Mouse (Mus musculus) liver, embryonic 12.5 days (tissue): Measurements from ENCODE around the gene Sh3bgrl2. TPM values are rescaled to one million over a fixed set of nuclear protein-coding genes. Genes with fewer than 3 reads are reported as not detected.
A peak's percentile ranks its signal among the peaks of the same experiment; 100 is the strongest.

Experiments
- ATAC-seq: fragments of 200-750 bp; cut with Nextera tagmentation; 2 replicates; pipeline ENCODE4 v1.8.0; 2017; ENCODE audit warnings: moderate number of reproducible peaks, mild to moderate bottlenecking, moderate library complexity
- H3K27ac ChIP-seq: fragments of 300-500 bp; sonication (generic); 2 replicates; pipeline ENCODE4 v1.5.1; 2016; ENCODE audit warnings: mild to moderate bottlenecking
- H3K27me3 ChIP-seq: fragments of 300-500 bp; sonication (generic); replicated peaks from 2 replicates; pipeline ENCODE4 v1.6.1; 2016; ENCODE audit warnings: mild to moderate bottlenecking, moderate library complexity
- H3K36me3 ChIP-seq: fragments of 300-500 bp; sonication (generic); 2 replicates; pipeline ENCODE4 v1.6.1; 2016; ENCODE audit warnings: mild to moderate bottlenecking, moderate library complexity
- H3K4me1 ChIP-seq: fragments of 300-500 bp; sonication (generic); 2 replicates; pipeline ENCODE4 v1.6.1; 2016
- H3K4me2 ChIP-seq: fragments of 300-500 bp; sonication (generic); 2 replicates; pipeline ENCODE4 v1.6.1; 2016; ENCODE audit warnings: mild to moderate bottlenecking, moderate library complexity
- H3K4me3 ChIP-seq: fragments of 300-500 bp; sonication (generic); 2 replicates; pipeline ENCODE4 v1.5.1; 2016; ENCODE audit warnings: mild to moderate bottlenecking, moderate library complexity
- H3K9ac ChIP-seq: fragments of 300-500 bp; sonication (generic); 2 replicates; pipeline ENCODE4 v1.6.1; 2016; ENCODE audit warnings: mild to moderate bottlenecking, moderate library complexity
- H3K9me3 ChIP-seq: fragments of 300-500 bp; sonication (generic); replicated peaks from 2 replicates; pipeline ENCODE4 v1.6.1; 2016; ENCODE audit warnings: mild to moderate bottlenecking, moderate library complexity
- WGBS: fragments of 180-500 bp; shearing (Covaris S2); methylation state at CpG from one replicate; pipeline ENCODE4 v1.1.7; 2016; ENCODE audit not compliant: insufficient replicate concordance; 5-methylcytosine and 5-hydroxymethylcytosine counted together
- polyA plus RNA-seq: library from polyadenylated mRNA; unstranded; fragments of >200 nt; fragmentation: Nextera tagmentation; extraction: Ambion mirVana; gene quantifications from 2 replicates; pipeline ENCODE4 v1.2.1, GENCODE M21; 2016

The Sh3bgrl2 gene
- polyA plus RNA-seq, 1 experiment from 2014 or later, result 9.7 TPM

DNA sequence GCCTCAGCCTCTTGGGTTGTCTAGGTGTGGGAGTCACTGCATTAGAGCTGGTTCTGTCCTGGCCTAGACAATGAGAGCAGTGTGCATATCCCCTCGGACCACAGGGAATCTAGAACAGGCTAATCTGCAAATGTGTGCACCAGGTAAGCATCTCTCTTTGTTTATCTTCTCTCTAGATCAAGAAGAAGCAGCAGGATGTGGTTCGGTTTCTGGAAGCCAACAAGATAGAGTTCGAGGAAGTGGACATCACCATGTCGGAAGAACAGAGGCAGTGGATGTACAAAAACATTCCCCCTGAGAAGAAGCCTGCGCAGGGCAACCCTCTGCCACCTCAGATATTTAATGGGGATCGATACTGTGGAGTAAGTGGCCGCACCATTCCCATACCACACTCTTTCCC, 29.1 kb downstream of the Sh3bgrl2 start:
- 0 out of 2 replicates have a peak, but pooled peaks have one; percentile 21 for ATAC-seq
- Histone ChIP-seq H3K4me2 (no peak overlapping the region), H3K9me3 (no peaks in the 10 kb centered on the region), H3K27ac (no peak overlapping the region), H3K9ac (no peak overlapping the region), H3K4me3 (no peak overlapping the region), H3K27me3 (no peaks in the 10 kb centered on the region), H3K36me3 (no peaks in the 10 kb centered on the region), H3K4me1 (peaks cover 7% of the 10 kb centered on the region)
- 70% methylated on average over 7 of the region's 7 CpGs for WGBS

DNA sequence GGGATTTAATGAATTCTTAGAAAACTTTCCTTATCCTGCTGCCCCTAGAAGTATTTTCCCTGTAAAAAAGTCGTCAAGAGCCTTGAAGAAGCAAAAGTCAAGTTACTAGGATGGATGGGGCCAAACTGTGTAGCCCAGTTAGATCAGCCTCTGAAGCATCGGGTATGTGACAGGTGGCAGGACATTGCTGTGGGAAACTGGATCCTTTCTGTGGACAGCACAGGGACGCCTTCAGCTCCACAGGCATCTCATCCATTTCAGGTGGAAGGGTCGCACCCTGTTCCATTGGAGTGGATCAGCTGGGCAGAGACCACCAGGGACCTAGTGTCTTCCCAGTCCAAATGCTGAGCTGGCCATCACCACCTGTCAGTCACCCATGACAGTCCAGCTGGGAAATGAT, 30.9 kb downstream of the Sh3bgrl2 start:
- no peak overlapping the region for H3K4me3 ChIP-seq
- WGBS, result 59% methylated on average over 4 of the region's 4 CpGs
- no peak for ATAC-seq
- no peak overlapping the region for H3K4me2 ChIP-seq
- no peaks in the 10 kb centered on the region for H3K9me3 ChIP-seq
- no peak overlapping the region for H3K9ac ChIP-seq
- no peak overlapping the region for H3K27ac ChIP-seq
- no peaks in the 10 kb centered on the region for H3K4me1 ChIP-seq
- H3K27me3 ChIP-seq, result no peaks in the 10 kb centered on the region
- no peaks in the 10 kb centered on the region for H3K36me3 ChIP-seq

DNA sequence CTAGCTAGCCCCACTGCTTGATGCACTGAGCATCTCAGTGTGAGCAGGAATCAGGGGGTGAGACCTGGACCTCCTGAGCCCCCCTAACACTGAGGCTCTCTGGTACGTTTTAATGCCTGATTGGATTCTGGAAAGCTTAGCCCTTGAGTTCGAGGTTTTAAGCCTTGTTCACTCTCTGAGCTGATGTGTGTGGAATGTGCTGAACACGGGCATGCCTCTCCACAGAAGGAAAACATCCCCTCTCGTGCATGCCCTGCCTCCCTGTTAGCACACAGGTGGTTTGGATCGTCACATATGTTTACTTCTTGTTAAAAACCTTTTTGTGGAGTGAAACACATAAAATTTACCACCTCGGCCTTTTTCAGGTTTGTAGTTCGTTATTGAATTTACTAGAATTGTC, 34.6 kb downstream of the Sh3bgrl2 start:
- Histone ChIP-seq H3K4me3 (no peak overlapping the region), H3K27ac (no peak overlapping the region), H3K4me2 (no peak overlapping the region), H3K27me3 (no peaks in the 10 kb centered on the region), H3K9me3 (no peaks in the 10 kb centered on the region), H3K4me1 (no peaks in the 10 kb centered on the region), H3K9ac (no peak overlapping the region), H3K36me3 (no peaks in the 10 kb centered on the region)
- 51% methylated on average over 7 of the region's 7 CpGs for WGBS
- ATAC-seq, result no peak

- ATAC-seq, result no peak
- Histone ChIP-seq H3K36me3 (no peaks in the 10 kb centered on the region), H3K27ac (no peak overlapping the region), H3K27me3 (no peaks in the 10 kb centered on the region), H3K4me1 (no peaks in the 10 kb centered on the region), H3K9me3 (no peaks in the 10 kb centered on the region), H3K9ac (no peak overlapping the region), H3K4me3 (no peak overlapping the region), H3K4me2 (no peak overlapping the region)
- 78% methylated on average over 17 of the region's 17 CpGs for WGBS
Observed at GRCm38 (mm10) chr9:83586316-83587050, 38.4 kb downstream of the Sh3bgrl2 start.

DNA sequence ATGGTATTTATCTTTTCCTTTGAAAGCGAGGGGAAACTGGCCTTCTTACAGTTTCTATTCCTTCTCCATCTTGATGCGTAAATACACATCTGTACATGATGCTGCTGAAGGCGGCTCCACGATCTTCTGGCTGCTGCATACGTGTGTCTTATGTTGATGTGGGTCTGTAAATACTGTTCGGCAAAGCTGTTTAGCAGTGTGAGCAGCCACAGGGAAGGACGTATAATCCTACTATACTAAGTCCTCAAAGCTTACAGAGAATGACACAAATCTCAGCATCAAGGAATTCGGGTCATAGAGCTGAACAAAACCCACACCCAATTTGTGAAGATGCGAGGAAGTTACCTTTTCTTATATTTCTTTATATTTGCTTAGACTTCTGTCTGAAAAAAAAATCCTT, 39.0 kb downstream of the Sh3bgrl2 start:
- Histone ChIP-seq H3K9ac (no peak overlapping the region), H3K9me3 (no peaks in the 10 kb centered on the region), H3K27ac (no peak overlapping the region), H3K4me1 (no peaks in the 10 kb centered on the region), H3K27me3 (no peaks in the 10 kb centered on the region), H3K36me3 (no peaks in the 10 kb centered on the region), H3K4me2 (no peak overlapping the region), H3K4me3 (no peak overlapping the region)
- 73% methylated on average over 9 of the region's 9 CpGs for WGBS
- no peak for ATAC-seq

GRCm38 (mm10) chr9:83589063-83589462, 40.9 kb downstream of the Sh3bgrl2 start:
- no peak overlapping the region for H3K9ac ChIP-seq
- H3K36me3 ChIP-seq, result no peaks in the 10 kb centered on the region
- H3K4me3 ChIP-seq, result no peak overlapping the region
- no peak overlapping the region for H3K27ac ChIP-seq
- no peak overlapping the region for H3K4me2 ChIP-seq
- no peaks in the 10 kb centered on the region for H3K27me3 ChIP-seq
- ATAC-seq, result no peak
- H3K9me3 ChIP-seq, result no peaks in the 10 kb centered on the region
- H3K4me1 ChIP-seq, result no peaks in the 10 kb centered on the region
- WGBS, result 70% methylated on average over 2 of the region's 2 CpGs

- Histone ChIP-seq H3K27ac (no peak overlapping the region), H3K4me3 (no peak overlapping the region), H3K9ac (no peak overlapping the region), H3K9me3 (no peaks in the 10 kb centered on the region), H3K27me3 (no peaks in the 10 kb centered on the region), H3K4me2 (no peak overlapping the region), H3K4me1 (no peaks in the 10 kb centered on the region), H3K36me3 (no peaks in the 10 kb centered on the region)
- 66% methylated on average over 14 of the region's 14 CpGs for WGBS
- no peak for ATAC-seq
Observed at GRCm38 (mm10) chr9:83589680-83590467, 41.7 kb downstream of the Sh3bgrl2 start.

GRCm38 (mm10) chr9:83591848-83592456, 43.8 kb downstream of the Sh3bgrl2 start:
- Histone ChIP-seq H3K4me1 (no peaks in the 10 kb centered on the region), H3K9ac (no peak overlapping the region), H3K4me3 (no peak overlapping the region), H3K36me3 (no peaks in the 10 kb centered on the region), H3K9me3 (no peaks in the 10 kb centered on the region), H3K27me3 (no peaks in the 10 kb centered on the region), H3K27ac (no peak overlapping the region), H3K4me2 (no peak overlapping the region)
- 72% methylated on average over 10 of the region's 10 CpGs for WGBS
- ATAC-seq, result no peak

DNA sequence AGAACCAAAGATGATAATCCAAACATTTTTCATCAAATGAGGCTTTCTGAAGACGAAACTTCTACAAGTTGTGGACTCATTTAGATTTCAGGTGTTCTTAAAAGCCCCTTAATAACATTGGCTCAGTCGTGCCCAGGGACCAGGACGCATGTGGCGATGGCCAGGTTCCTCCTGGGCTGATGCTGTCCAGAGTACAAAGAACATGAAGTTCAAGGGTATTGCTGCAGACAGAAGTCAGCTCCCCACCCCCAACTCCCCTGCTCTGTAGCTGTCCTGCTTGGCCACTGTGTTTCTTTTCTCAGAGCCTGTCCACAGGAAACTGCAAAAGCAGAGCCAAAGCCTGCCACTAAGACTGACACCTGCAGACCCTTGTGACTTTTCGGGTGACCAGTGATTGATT, 45.7 kb downstream of the Sh3bgrl2 start:
- H3K27me3 ChIP-seq, result no peaks in the 10 kb centered on the region
- H3K4me3 ChIP-seq, result no peak overlapping the region
- H3K4me2 ChIP-seq, result no peak overlapping the region
- no peak overlapping the region for H3K27ac ChIP-seq
- H3K36me3 ChIP-seq, result no peaks in the 10 kb centered on the region
- no peaks in the 10 kb centered on the region for H3K4me1 ChIP-seq
- no peak for ATAC-seq
- no peak overlapping the region for H3K9ac ChIP-seq
- no peaks in the 10 kb centered on the region for H3K9me3 ChIP-seq
- WGBS, result 71% methylated on average over 5 of the region's 5 CpGs

GRCm38 (mm10) chr9:83596132-83596531, 48.0 kb downstream of the Sh3bgrl2 start:
- no peaks in the 10 kb centered on the region for H3K9me3 ChIP-seq
- H3K9ac ChIP-seq, result no peak overlapping the region
- no peak overlapping the region for H3K27ac ChIP-seq
- no peaks in the 10 kb centered on the region for H3K36me3 ChIP-seq
- H3K27me3 ChIP-seq, result no peaks in the 10 kb centered on the region
- H3K4me1 ChIP-seq, result no peaks in the 10 kb centered on the region
- ATAC-seq, result no peak
- no peak overlapping the region for H3K4me2 ChIP-seq
- no peak overlapping the region for H3K4me3 ChIP-seq
- 74% methylated on average over 6 of the region's 6 CpGs for WGBS

- ATAC-seq, result no peak
- WGBS, result 68% methylated on average over 13 of the region's 13 CpGs
Observed at GRCm38 (mm10) chr9:83596646-83597481, 48.7 kb downstream of the Sh3bgrl2 start.

More at GRCm38 (mm10) chr9:83596646-83597481, 48.7 kb downstream of the Sh3bgrl2 start:
- Histone ChIP-seq H3K27me3 (no peaks in the 10 kb centered on the region), H3K4me1 (no peaks in the 10 kb centered on the region), H3K4me2 (no peak overlapping the region), H3K9me3 (no peaks in the 10 kb centered on the region), H3K36me3 (no peaks in the 10 kb centered on the region), H3K9ac (no peak overlapping the region), H3K4me3 (no peak overlapping the region), H3K27ac (no peak overlapping the region)
